Mouse (Mus musculus) cortical plate, adult 2 months (tissue): ENCODE results near the gene Gm11627. TPM values are rescaled to one million over a fixed set of nuclear protein-coding genes. Genes with fewer than 3 reads are reported as not detected.
"Not testable (repeated sequence)": the region's sequence is repeated elsewhere in the genome, so short reads cannot be mapped to it uniquely, and the experiment has no call there.

Experiments
- H3K27ac ChIP-seq: fragments of 200-500 bp; 2 replicates; pipeline ENCODE4 v1.5.1; 2012; ENCODE audit warnings: low read length, control low read depth, inconsistent platforms; ENCODE audit not compliant: insufficient read depth
- H3K4me1 ChIP-seq: fragments of 200-500 bp; 2 replicates; pipeline ENCODE4 v1.6.1; 2011; ENCODE audit warnings: low read length; ENCODE audit not compliant: control insufficient read depth, insufficient read depth
- H3K4me3 ChIP-seq: fragments of 200-500 bp; 2 replicates; pipeline ENCODE4 v1.5.1; 2011; ENCODE audit warnings: mild to moderate bottlenecking, low read length, control low read depth; ENCODE audit not compliant: insufficient read depth
- CTCF ChIP-seq: fragments of 200-500 bp; IDR thresholded peaks from 2 replicates; pipeline ENCODE4 v1.5.1; 2011; ENCODE audit warnings: mild to moderate bottlenecking, control low read depth, low read length; ENCODE audit not compliant: insufficient read depth; ENCODE audit errors: extremely low read depth
- POLR2A ChIP-seq: fragments of 200-500 bp; IDR thresholded peaks from 2 replicates; pipeline ENCODE4 v1.6.1; 2011; ENCODE audit warnings: mild to moderate bottlenecking, low read length, control low read depth; ENCODE audit not compliant: insufficient read depth; ENCODE audit errors: extremely low read depth
- polyA plus RNA-seq: library from polyadenylated mRNA; depleted of rRNA; stranded (reverse); fragments of >200 nt; gene quantifications from 2 replicates; pipeline ENCODE4 v1.2.3, GENCODE M21; 2012; rRNA removed

The Gm11627 gene
- polyA plus RNA-seq, 1 experiment: 8.0 TPM

DNA sequence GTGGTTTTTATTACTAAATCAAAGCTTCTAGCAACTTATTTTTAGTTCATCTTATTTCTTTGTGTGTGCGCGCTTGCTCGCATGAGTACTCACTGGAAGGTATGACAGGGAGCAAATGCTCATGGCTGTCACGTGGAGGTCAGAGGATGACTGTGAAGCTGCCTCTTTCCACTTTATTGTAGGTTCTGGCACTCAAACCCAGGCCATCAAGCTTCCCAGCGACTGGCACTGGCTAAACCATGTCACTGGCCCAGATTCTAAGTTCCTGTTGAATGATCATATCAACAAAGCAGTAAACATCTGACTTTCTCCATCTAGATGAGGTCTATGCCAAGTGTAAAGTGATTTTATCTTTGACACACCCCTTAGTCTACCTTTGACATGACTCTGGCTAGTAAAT lies 37.8 kb downstream of the Gm11627 start:
- TF ChIP-seq POLR2A (no peak), CTCF (no peak)
- H3K4me3 ChIP-seq: no peak overlapping the region
- no peak overlapping the region for H3K27ac ChIP-seq
- peaks cover 3% of the 10 kb centered on the region; the same call in 1 of the 2 replicates for H3K4me1 ChIP-seq

DNA sequence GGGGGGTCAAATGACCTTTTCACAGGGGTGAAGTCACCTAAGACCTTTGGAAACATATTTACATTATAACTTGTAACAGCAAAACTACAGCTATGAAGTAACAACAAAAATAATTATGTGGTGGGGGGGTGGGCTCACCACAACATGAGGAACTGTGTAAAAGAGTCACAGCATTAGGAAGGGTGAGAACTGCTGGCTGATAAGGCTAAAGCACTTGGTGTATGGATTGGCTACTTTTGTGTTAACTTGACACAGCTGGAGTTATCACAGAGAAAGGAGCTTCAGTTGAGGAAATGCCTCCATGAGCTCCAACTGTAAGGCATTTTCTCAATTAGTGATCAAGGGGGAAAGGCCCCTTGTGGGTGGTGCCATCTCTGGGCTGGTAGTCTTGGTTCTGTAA lies 39.0 kb downstream of the Gm11627 start:
- H3K4me1 ChIP-seq, H3K4me3 ChIP-seq, H3K27ac ChIP-seq: not testable (repeated sequence)

DNA sequence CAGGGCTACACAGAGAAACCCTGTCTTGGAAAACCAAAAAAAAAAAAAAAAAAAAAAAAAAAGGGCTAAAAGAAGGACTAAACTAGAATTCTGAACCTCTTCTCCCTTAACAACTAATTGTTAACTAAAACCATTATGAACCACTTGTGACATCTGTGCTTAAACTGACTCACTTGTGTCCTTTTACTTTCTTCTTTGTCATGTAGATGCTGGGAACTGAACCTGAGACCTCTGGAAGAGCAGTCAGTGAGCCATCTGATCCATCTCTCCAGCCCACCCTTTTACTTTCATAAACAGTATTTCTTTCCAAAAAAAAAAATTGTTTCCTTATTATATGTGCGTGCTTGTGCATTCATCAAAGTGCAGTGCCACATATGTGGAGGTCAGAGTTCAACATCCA lies 39.6 kb downstream of the Gm11627 start:
- TF ChIP-seq CTCF: no peak
- no peak for TF ChIP-seq POLR2A
- Histone ChIP-seq H3K4me1 (peaks cover 3% of the 10 kb centered on the region; the same call in 1 of the 2 replicates), H3K4me3 (no peak overlapping the region), H3K27ac (no peak overlapping the region)

DNA sequence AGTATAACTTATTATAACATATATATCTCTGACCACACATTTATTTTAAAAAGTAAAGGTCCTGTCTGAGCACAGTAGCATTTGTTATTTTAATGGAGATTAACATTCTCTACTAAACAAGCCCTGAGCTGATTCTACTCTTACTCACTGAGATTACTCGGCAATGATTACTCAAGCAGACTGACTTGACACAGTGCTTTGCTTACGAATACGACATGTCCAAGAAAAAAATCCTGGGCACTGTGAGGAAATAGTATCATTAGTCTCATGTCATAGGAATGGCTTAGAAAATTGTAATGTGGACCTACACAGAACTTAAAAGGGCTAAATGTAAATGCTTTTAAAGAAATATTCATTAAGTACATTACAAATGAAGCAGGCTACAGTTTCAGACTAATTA lies 43.1 kb downstream of the Gm11627 start:
- peaks cover 3% of the 10 kb centered on the region; the same call in 1 of the 2 replicates for H3K4me1 ChIP-seq
- no peak overlapping the region for H3K27ac ChIP-seq
- no peak overlapping the region for H3K4me3 ChIP-seq
- TF ChIP-seq POLR2A: no peak
- no peak for TF ChIP-seq CTCF

DNA sequence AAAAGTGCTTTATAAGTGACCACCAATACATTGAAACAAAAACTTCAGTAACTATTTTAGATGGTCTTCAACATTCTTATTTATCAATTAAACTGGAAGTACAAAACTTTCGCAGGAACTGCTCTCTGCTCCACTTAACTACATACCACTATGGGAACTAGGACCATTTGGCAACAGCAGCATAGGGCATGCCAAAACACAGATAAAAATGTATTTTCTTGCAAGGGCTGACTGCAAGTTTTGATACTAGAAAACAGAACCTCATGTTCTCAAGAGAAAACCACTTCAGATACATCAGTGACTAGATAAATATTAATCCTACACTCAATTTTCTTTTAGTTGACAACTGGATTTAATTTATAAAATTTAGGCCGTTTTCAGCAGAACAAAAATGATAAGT lies 45.2 kb downstream of the Gm11627 start:
- no peak for TF ChIP-seq CTCF
- no peak for TF ChIP-seq POLR2A

DNA sequence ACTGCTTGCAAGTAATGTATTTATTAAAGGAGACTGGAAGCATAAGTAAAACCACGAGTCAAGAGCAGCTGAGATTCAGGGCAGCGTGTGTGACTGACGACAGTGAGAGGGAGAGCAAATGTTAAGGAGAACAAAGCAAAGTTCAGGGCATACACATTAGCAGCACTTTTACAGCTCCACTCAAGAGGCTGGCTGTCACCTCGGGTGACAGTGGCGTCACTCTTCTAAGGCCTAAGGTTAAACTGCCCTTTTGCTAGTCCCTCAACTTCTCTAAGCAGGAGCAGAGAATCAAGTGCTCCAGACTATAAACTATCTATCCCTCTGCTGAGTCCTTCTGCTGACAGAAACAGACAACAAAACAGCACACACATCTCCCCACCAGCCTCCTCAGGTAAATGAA lies 47.8 kb downstream of the Gm11627 start:
- TF ChIP-seq CTCF (no peak), POLR2A (no peak)
- Histone ChIP-seq H3K4me3 (no peak overlapping the region), H3K4me1 (peaks cover 4% of the 10 kb centered on the region), H3K27ac (no peak overlapping the region)

More for the DNA sequence above, 45.2 kb downstream of the Gm11627 start:
- Histone ChIP-seq H3K4me3 (no peak overlapping the region), H3K4me1 (peaks cover 5% of the 10 kb centered on the region; the same call in 1 of the 2 replicates), H3K27ac (no peak overlapping the region)

Other genes starting within 250 kb of the Gm11627 start
- 0.02 and 0.04 TPM in 2 replicates for gene Slc4a1, start 213.3 kb downstream of the Gm11627 start, polyA plus RNA-seq
- gene Rundc3a, start 186.1 kb downstream of the Gm11627 start, polyA plus RNA-seq: 511 and 558 TPM in 2 replicates
- gene Slc25a39, start 171.5 kb downstream of the Gm11627 start, polyA plus RNA-seq: 85.9 and 88.4 TPM in 2 replicates
- gene Grn, start 149.1 kb downstream of the Gm11627 start, polyA plus RNA-seq: 64.6 and 67.2 TPM in 2 replicates
- gene Fam171a2, start 131.8 kb downstream of the Gm11627 start, polyA plus RNA-seq: 77.9 and 78.3 TPM in 2 replicates
- 4.1 and 4.9 TPM in 2 replicates for gene Itga2b, start 109.3 kb downstream of the Gm11627 start, polyA plus RNA-seq
- 62.0 and 62.3 TPM in 2 replicates for gene Gpatch8, start 23.1 kb downstream of the Gm11627 start, polyA plus RNA-seq
- 11.4 and 11.8 TPM in 2 replicates for gene Fzd2, start 24.9 kb upstream of the Gm11627 start, polyA plus RNA-seq
- gene Meioc, start 84.3 kb upstream of the Gm11627 start, polyA plus RNA-seq: not detected in 2 replicates
- gene Ccdc43, start 118.3 kb upstream of the Gm11627 start, polyA plus RNA-seq: 24.4 and 24.7 TPM in 2 replicates
- 101 and 118 TPM in 2 replicates for gene Adam11, start 182.0 kb upstream of the Gm11627 start, polyA plus RNA-seq
- 7.6 and 8.2 TPM in 2 replicates for gene Gjc1, start 240.2 kb upstream of the Gm11627 start, polyA plus RNA-seq